In genomic region chr5:106757436-106757835, GRCm38 (mm10) we compare ENCODE assay signal across 8 mouse cellular contexts.
DNase-seq lines count a peak whose midpoint lies in the region; ATAC-seq lines count a peak whose summit lies in the region.

No protein-coding gene starts in this region.

- peaks cover 6% of the 10 kb centered on the region; the same call in 1 of the 2 replicates for H3K4me1 ChIP-seq in lung, embryonic 16.5 days (replicated peaks; ENCODE audit: control insufficient read depth, insufficient read depth, low read length)
- peaks cover 19% of the 10 kb centered on the region for H3K4me1 ChIP-seq in hindbrain, embryonic 12.5 days
- peaks cover 18% of the 10 kb centered on the region for H3K4me1 ChIP-seq in midbrain, embryonic 12.5 days

- H3K27me3 ChIP-seq in lung, embryonic 16.5 days (ENCODE audit: control insufficient read depth, insufficient read depth, low read depth, low read length): peaks cover 13% of the 10 kb centered on the region
- peaks cover 21% of the 10 kb centered on the region for H3K27me3 ChIP-seq in hindbrain, embryonic 12.5 days
- H3K27me3 ChIP-seq in midbrain, embryonic 12.5 days: peaks cover 22% of the 10 kb centered on the region

- no peak for DNase-seq in lung, adult 18-20 months
- DNase-seq in yolk sac, embryonic 10.5 days (ENCODE audit: low spot score): peak; percentile 5
- no peak for DNase-seq in ovary, postnatal 36 days (ENCODE audit: low spot score)
- no peak for DNase-seq in cerebellum, adult 9-11 months
- DNase-seq in testis, postnatal 10 days (ENCODE audit: low spot score): no peak

- peak overlapping the region; percentile 48 for H3K4me2 ChIP-seq in lung, embryonic 16.5 days (ENCODE audit: low read depth, low read length)
- peak overlapping the region; percentile 53 for H3K4me2 ChIP-seq in hindbrain, embryonic 12.5 days (replicated peaks)
- H3K4me2 ChIP-seq in midbrain, embryonic 12.5 days (replicated peaks): peak overlapping the region; percentile 61

- H3K9me3 ChIP-seq in lung, embryonic 16.5 days (ENCODE audit: control insufficient read depth, low read length): no peaks in the 10 kb centered on the region
- no peaks in the 10 kb centered on the region for H3K9me3 ChIP-seq in hindbrain, embryonic 12.5 days (replicated peaks)
- H3K9me3 ChIP-seq in midbrain, embryonic 12.5 days: no peaks in the 10 kb centered on the region

- H3K9ac ChIP-seq in lung, embryonic 16.5 days (ENCODE audit: low read length): peak overlapping the region; percentile 11; the same call in 1 of the 2 replicates
- H3K9ac ChIP-seq in hindbrain, embryonic 12.5 days: no peak overlapping the region
- H3K9ac ChIP-seq in midbrain, embryonic 12.5 days (replicated peaks): peak overlapping the region; percentile 39; the same call in 1 of the 2 replicates

- no peak for ATAC-seq in lung, embryonic 16.5 days (ENCODE audit: low read depth)
- peak; percentile 56 for ATAC-seq in hindbrain, embryonic 12.5 days (ENCODE audit: low FRiP score)
- ATAC-seq in midbrain, embryonic 12.5 days (ENCODE audit: low FRiP score, low read depth): peak; percentile 69

- 3% methylated on average over 14 of the region's 14 CpGs for WGBS in lung, embryonic 16.5 days
- WGBS in hindbrain, embryonic 12.5 days: 2% methylated on average over 14 of the region's 14 CpGs
- WGBS in midbrain, embryonic 12.5 days: 2% methylated on average over 14 of the region's 14 CpGs

- H3K27ac ChIP-seq in lung, embryonic 16.5 days (ENCODE audit: low read length): no peak overlapping the region
- no peak overlapping the region for H3K27ac ChIP-seq in hindbrain, embryonic 12.5 days
- H3K27ac ChIP-seq in midbrain, embryonic 12.5 days (replicated peaks): 0 out of 2 replicates have a peak overlapping the region, but pooled peaks have one; percentile 2

- no peaks in the 10 kb centered on the region for H3K36me3 ChIP-seq in lung, embryonic 16.5 days (ENCODE audit: control insufficient read depth, insufficient read depth, low read length)
- H3K36me3 ChIP-seq in hindbrain, embryonic 12.5 days: no peaks in the 10 kb centered on the region
- no peaks in the 10 kb centered on the region for H3K36me3 ChIP-seq in midbrain, embryonic 12.5 days

- peak overlapping the region; percentile 28 for H3K4me3 ChIP-seq in lung, embryonic 16.5 days (ENCODE audit: low read length)
- H3K4me3 ChIP-seq in hindbrain, embryonic 12.5 days: peak overlapping the region; percentile 23
- H3K4me3 ChIP-seq in midbrain, embryonic 12.5 days: peak overlapping the region; percentile 33
